ENCODE assay signal across 10 mouse cellular contexts in genomic region chr15:99318861-99319410, GRCm38 (mm10). TPM values are rescaled to one million over a fixed set of nuclear protein-coding genes. Genes with fewer than 3 reads are reported as not detected.
DNase-seq lines count a peak whose midpoint lies in the region; ATAC-seq lines count a peak whose summit lies in the region.
"Had no signal": no experiment of that assay in that cellular context is flagged by ENCODE, and none has a peak within 500 bp of the region (broad histone marks: within the 10 kb centered on the region; RNA-seq: fewer than 3 reads in every experiment).

No protein-coding gene starts in this region.

- no peak overlapping the region for H3K4me3 ChIP-seq in heart, embryonic 12.5 days
- no peak overlapping the region for H3K4me3 ChIP-seq in lung, embryonic 16.5 days (ENCODE audit: low read length)
- H3K4me3 ChIP-seq in hindbrain, embryonic 13.5 days, result no peak overlapping the region
- no peak overlapping the region for H3K4me3 ChIP-seq in stomach, embryonic 16.5 days (replicated peaks; ENCODE audit: low read length)

- H3K4me2 ChIP-seq in heart, embryonic 12.5 days, result no peak overlapping the region
- no peak overlapping the region for H3K4me2 ChIP-seq in lung, embryonic 16.5 days (ENCODE audit: low read depth, low read length)
- H3K4me2 ChIP-seq in hindbrain, embryonic 13.5 days, result no peak overlapping the region
- H3K4me2 ChIP-seq in stomach, embryonic 16.5 days (ENCODE audit: low read depth, low read length), result no peak overlapping the region

- 83% methylated on average over 14 of the region's 14 CpGs for WGBS in heart, embryonic 12.5 days
- WGBS in lung, embryonic 16.5 days, result 76% methylated on average over 14 of the region's 14 CpGs
- WGBS in hindbrain, embryonic 13.5 days, result 88% methylated on average over 14 of the region's 14 CpGs
- WGBS in stomach, embryonic 16.5 days, result 83% methylated on average over 14 of the region's 14 CpGs

- peaks cover 97% of the 10 kb centered on the region for H3K36me3 ChIP-seq in heart, embryonic 12.5 days
- peaks cover 48% of the 10 kb centered on the region for H3K36me3 ChIP-seq in lung, embryonic 16.5 days (ENCODE audit: control insufficient read depth, insufficient read depth, low read length)
- H3K36me3 ChIP-seq in hindbrain, embryonic 13.5 days, result peaks cover 97% of the 10 kb centered on the region
- H3K36me3 ChIP-seq in stomach, embryonic 16.5 days (ENCODE audit: control insufficient read depth, insufficient read depth, low read length), result peaks cover 10% of the 10 kb centered on the region; the same call in 1 of the 2 replicates

- peak overlapping the region; percentile 72; the same call in 1 of the 2 replicates for H3K27ac ChIP-seq in heart, embryonic 12.5 days (ENCODE audit: poor library complexity, severe bottlenecking)
- peak overlapping the region; percentile 87 for H3K27ac ChIP-seq in lung, embryonic 16.5 days (ENCODE audit: low read length)
- peak overlapping the region; percentile 52; the same call in 1 of the 2 replicates for H3K27ac ChIP-seq in hindbrain, embryonic 13.5 days
- peak overlapping the region; percentile 58 for H3K27ac ChIP-seq in stomach, embryonic 16.5 days (ENCODE audit: low read length)

- no peaks in the 10 kb centered on the region for H3K27me3 ChIP-seq in heart, embryonic 12.5 days (replicated peaks)
- no peaks in the 10 kb centered on the region for H3K27me3 ChIP-seq in lung, embryonic 16.5 days (ENCODE audit: control insufficient read depth, insufficient read depth, low read depth, low read length)
- no peaks in the 10 kb centered on the region for H3K27me3 ChIP-seq in hindbrain, embryonic 13.5 days
- no peaks in the 10 kb centered on the region for H3K27me3 ChIP-seq in stomach, embryonic 16.5 days (ENCODE audit: control insufficient read depth, insufficient read depth, low read length)
- H3K27me3 ChIP-seq: CH12.LX had no signal

- DNase-seq in heart, postnatal 36 days, result no peak
- no peak for DNase-seq in lung, postnatal 36 days
- no peak for DNase-seq in left cerebral cortex, adult 8-10 months (ENCODE audit: low spot score in 2 of 2)
- DNase-seq: embryo, embryonic 11 days had no signal

- no peak for ATAC-seq in heart, embryonic 12.5 days (ENCODE audit: insufficient number of reproducible peaks, low FRiP score)
- ATAC-seq in lung, embryonic 16.5 days (ENCODE audit: low read depth), result peak; percentile 22
- ATAC-seq in hindbrain, embryonic 13.5 days (ENCODE audit: low FRiP score), result no peak
- ATAC-seq in stomach, embryonic 16.5 days (ENCODE audit: insufficient read depth, low FRiP score), result no peak
- ATAC-seq in CD4-positive, CD25-positive, alpha-beta regulatory T cell, adult 4 months, result no peak

- no peak overlapping the region for H3K9ac ChIP-seq in heart, embryonic 12.5 days
- H3K9ac ChIP-seq in lung, embryonic 16.5 days (ENCODE audit: low read length), result no peak overlapping the region
- H3K9ac ChIP-seq in hindbrain, embryonic 13.5 days, result no peak overlapping the region
- H3K9ac ChIP-seq in stomach, embryonic 16.5 days (ENCODE audit: low read length), result no peak overlapping the region

- peaks cover 22% of the 10 kb centered on the region for H3K4me1 ChIP-seq in heart, embryonic 12.5 days (replicated peaks)
- peaks cover 24% of the 10 kb centered on the region for H3K4me1 ChIP-seq in lung, embryonic 16.5 days (replicated peaks; ENCODE audit: control insufficient read depth, insufficient read depth, low read length)
- 0 out of 2 replicates have a peak, but pooled peaks cover 3% of the 10 kb centered on the region for H3K4me1 ChIP-seq in hindbrain, embryonic 13.5 days (replicated peaks)
- H3K4me1 ChIP-seq in stomach, embryonic 16.5 days (ENCODE audit: control insufficient read depth, insufficient read depth, low read length), result peaks cover 4% of the 10 kb centered on the region; the same call in 1 of the 2 replicates

- H3K9me3 ChIP-seq in heart, embryonic 12.5 days (replicated peaks), result no peaks in the 10 kb centered on the region
- H3K9me3 ChIP-seq in lung, embryonic 16.5 days (ENCODE audit: control insufficient read depth, low read length), result no peaks in the 10 kb centered on the region
- no peaks in the 10 kb centered on the region for H3K9me3 ChIP-seq in hindbrain, embryonic 13.5 days
- H3K9me3 ChIP-seq in stomach, embryonic 16.5 days (replicated peaks; ENCODE audit: control insufficient read depth, low read length), result no peaks in the 10 kb centered on the region

- intact Hi-C loops in heart, postnatal 36 days (cut with DNase I), result loop anchor here (5.0 kb wide), 1 partner anchor 153 kb away; the partner anchor contains the start of gene Bcdin3d

RNA-seq across cellular contexts. Expression of gene Fam186b, which starts 23.2 kb away (rescaled TPM):
- 0.27 and 0.31 TPM in 2 replicates for polyA plus RNA-seq in heart, embryonic 12.5 days (2016; fragmentation: Nextera tagmentation; extraction: Ambion mirVana)
- total RNA-seq in heart, postnatal 36 days (2021), result not detected
- polyA plus RNA-seq in lung, embryonic 16.5 days (2015; fragmentation: Nextera tagmentation; extraction: Ambion mirVana), result 0.15 and 0.23 TPM in 2 replicates
- polyA plus RNA-seq in hindbrain, embryonic 13.5 days (2015; fragmentation: Nextera tagmentation; extraction: Ambion mirVana), result 0.47 and 0.69 TPM in 2 replicates
- polyA plus RNA-seq in stomach, embryonic 16.5 days (2015; fragmentation: Nextera tagmentation; extraction: Ambion mirVana), result 0.06 and 0.10 TPM in 2 replicates
- total RNA-seq in left cerebral cortex, adult 8-10 months (2022), result 1 to 10 TPM in 3 of 4 experiments, under 1 TPM in 1; 0.58 to 2.1 (median 1.1) TPM
- under 1 TPM; 0.16 to 0.18 TPM for polyA plus RNA-seq in CD4-positive, CD25-positive, alpha-beta regulatory T cell, adult 4 months (2017; shearing (Covaris generic))

RNA-seq across cellular contexts. Expression of gene Prpf40b, which starts 24.0 kb away (rescaled TPM):
- 44.0 and 44.4 TPM in 2 replicates for polyA plus RNA-seq in heart, embryonic 12.5 days (2016; fragmentation: Nextera tagmentation; extraction: Ambion mirVana)
- 10 to 100 TPM; 20.4 to 24.3 TPM for total RNA-seq in heart, postnatal 36 days (2021)
- 54.0 and 55.1 TPM in 2 replicates for polyA plus RNA-seq in lung, embryonic 16.5 days (2015; fragmentation: Nextera tagmentation; extraction: Ambion mirVana)
- polyA plus RNA-seq in hindbrain, embryonic 13.5 days (2015; fragmentation: Nextera tagmentation; extraction: Ambion mirVana), result 116 and 124 TPM in 2 replicates
- 42.5 and 44.3 TPM in 2 replicates for polyA plus RNA-seq in stomach, embryonic 16.5 days (2015; fragmentation: Nextera tagmentation; extraction: Ambion mirVana)
- 10 to 100 TPM; 87.9 to 95.7 (median 93.4) TPM for total RNA-seq in left cerebral cortex, adult 8-10 months (2022)
- 10 to 100 TPM in 1 of 2 experiments, 1 to 10 TPM in 1; 9.7 to 17.7 TPM for polyA plus RNA-seq in CD4-positive, CD25-positive, alpha-beta regulatory T cell, adult 4 months (2017; shearing (Covaris generic))

RNA-seq across cellular contexts. Expression of gene Fmnl3, which starts 51.3 kb away (rescaled TPM):
- 17.2 and 21.0 TPM in 2 replicates for polyA plus RNA-seq in heart, embryonic 12.5 days (2016; fragmentation: Nextera tagmentation; extraction: Ambion mirVana)
- total RNA-seq in heart, postnatal 36 days (2021), result 10 to 100 TPM; 19.0 to 22.3 TPM
- polyA plus RNA-seq in lung, embryonic 16.5 days (2015; fragmentation: Nextera tagmentation; extraction: Ambion mirVana), result 29.1 and 29.3 TPM in 2 replicates
- 8.2 and 8.8 TPM in 2 replicates for polyA plus RNA-seq in hindbrain, embryonic 13.5 days (2015; fragmentation: Nextera tagmentation; extraction: Ambion mirVana)
- 14.2 and 16.6 TPM in 2 replicates for polyA plus RNA-seq in stomach, embryonic 16.5 days (2015; fragmentation: Nextera tagmentation; extraction: Ambion mirVana)
- 10 to 100 TPM; 10.7 to 14.2 (median 12.7) TPM for total RNA-seq in left cerebral cortex, adult 8-10 months (2022)
- polyA plus RNA-seq in CD4-positive, CD25-positive, alpha-beta regulatory T cell, adult 4 months (2017; shearing (Covaris generic)), result 10 to 100 TPM in 1 of 2 experiments, 1 to 10 TPM in 1; 7.7 to 16.0 TPM
